Mouse (Mus musculus) embryonic facial prominence, embryonic 12.5 days (tissue): ENCODE data around the gene 4933400A11Rik. TPM values are rescaled to one million over a fixed set of nuclear protein-coding genes. Genes with fewer than 3 reads are reported as not detected.
A peak's percentile ranks its signal among the peaks of the same experiment; 100 is the strongest.

Experiments
- ATAC-seq: fragments of 200-750 bp; cut with Nextera tagmentation; 2 replicates; pipeline ENCODE4 v1.8.0; 2017; ENCODE audit not compliant: insufficient number of reproducible peaks, insufficient read depth, low FRiP score, low TSS enrichment
- H3K27ac ChIP-seq: fragments of 300-500 bp; sonication (generic); 2 replicates; pipeline ENCODE4 v1.5.1; 2016; ENCODE audit warnings: mild to moderate bottlenecking
- H3K27me3 ChIP-seq: fragments of 300-500 bp; sonication (generic); 2 replicates; pipeline ENCODE4 v1.6.1; 2016; ENCODE audit warnings: mild to moderate bottlenecking, moderate library complexity
- H3K36me3 ChIP-seq: fragments of 300-500 bp; sonication (generic); 2 replicates; pipeline ENCODE4 v1.6.1; 2016; ENCODE audit warnings: mild to moderate bottlenecking
- H3K4me1 ChIP-seq: fragments of 300-500 bp; sonication (generic); 2 replicates; pipeline ENCODE4 v1.6.1; 2016
- H3K4me2 ChIP-seq: fragments of 300-500 bp; sonication (generic); replicated peaks from 2 replicates; pipeline ENCODE4 v1.6.1; 2016; ENCODE audit warnings: mild to moderate bottlenecking, moderate library complexity
- H3K4me3 ChIP-seq: fragments of 300-500 bp; sonication (generic); 2 replicates; pipeline ENCODE4 v1.5.1; 2016; ENCODE audit warnings: mild to moderate bottlenecking
- H3K9ac ChIP-seq: fragments of 300-500 bp; sonication (generic); 2 replicates; pipeline ENCODE4 v1.6.1; 2016; ENCODE audit warnings: mild to moderate bottlenecking, moderate library complexity
- H3K9me3 ChIP-seq: fragments of 300-500 bp; sonication (generic); 2 replicates; pipeline ENCODE4 v1.6.1; 2016; ENCODE audit warnings: mild to moderate bottlenecking, moderate library complexity
- WGBS: fragments of 180-500 bp; shearing (Covaris S2); methylation state at CpG from one replicate; pipeline ENCODE4 v1.1.7; 2016; 5-methylcytosine and 5-hydroxymethylcytosine counted together
- polyA plus RNA-seq: library from polyadenylated mRNA; unstranded; fragments of >200 nt; fragmentation: Nextera tagmentation; extraction: Ambion mirVana; gene quantifications from 2 replicates; pipeline ENCODE4 v1.2.1, GENCODE M21; 2016

The 4933400A11Rik gene
- polyA plus RNA-seq, 1 experiment from 2014 or later: 0.40 TPM

DNA sequence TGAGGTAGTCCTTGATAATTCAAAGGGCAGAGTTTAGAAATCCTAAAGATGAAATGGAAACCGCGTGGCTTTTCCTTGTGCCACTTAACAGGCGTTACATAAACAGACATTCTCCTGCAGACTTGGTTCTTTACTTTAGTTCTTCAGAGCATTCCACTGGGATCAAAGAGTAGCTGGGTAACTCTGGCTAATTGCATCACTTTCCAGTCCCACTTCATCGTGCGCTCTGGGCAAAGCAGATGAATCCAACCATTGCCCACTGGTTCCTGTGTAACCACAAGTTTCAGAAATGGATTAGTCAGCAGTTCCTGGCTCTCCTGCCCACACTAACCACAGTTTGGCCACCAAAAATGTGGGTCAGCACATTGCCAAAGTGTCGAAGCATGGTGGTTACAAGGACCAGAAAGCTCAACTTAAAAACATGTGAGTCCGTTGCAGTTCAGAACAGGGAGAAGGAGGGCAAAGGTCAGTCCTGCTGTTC, 15.4 kb upstream of the 4933400A11Rik start:
- Histone ChIP-seq H3K4me3 (no peak overlapping the region), H3K9me3 (no peaks in the 10 kb centered on the region), H3K4me1 (no peaks in the 10 kb centered on the region), H3K36me3 (no peaks in the 10 kb centered on the region), H3K4me2 (no peak overlapping the region), H3K27me3 (no peaks in the 10 kb centered on the region), H3K9ac (no peak overlapping the region), H3K27ac (no peak overlapping the region)
- 37% methylated on average over 7 of the region's 7 CpGs for WGBS
- ATAC-seq: no peak

- ATAC-seq: no peak
- Histone ChIP-seq H3K4me3 (no peak overlapping the region), H3K36me3 (no peaks in the 10 kb centered on the region), H3K27ac (no peak overlapping the region), H3K4me2 (no peak overlapping the region), H3K9ac (no peak overlapping the region), H3K9me3 (no peaks in the 10 kb centered on the region), H3K27me3 (no peaks in the 10 kb centered on the region), H3K4me1 (no peaks in the 10 kb centered on the region)
- 49% methylated on average over 4 of the region's 4 CpGs for WGBS
These were observed 15.0 kb upstream of the 4933400A11Rik start for GRCm38 (mm10) chrX:169794421-169794820.

GRCm38 (mm10) chrX:169792879-169793278, 13.4 kb upstream of the 4933400A11Rik start:
- H3K4me1 ChIP-seq: no peaks in the 10 kb centered on the region
- no peak overlapping the region for H3K4me2 ChIP-seq
- peak; percentile 52; the same call in 1 of the 2 replicates for ATAC-seq
- no peak overlapping the region for H3K4me3 ChIP-seq
- H3K36me3 ChIP-seq: no peaks in the 10 kb centered on the region
- WGBS: 8% methylated on average over 1 of the region's 1 CpGs
- H3K27ac ChIP-seq: no peak overlapping the region
- no peak overlapping the region for H3K9ac ChIP-seq
- no peaks in the 10 kb centered on the region for H3K9me3 ChIP-seq
- H3K27me3 ChIP-seq: no peaks in the 10 kb centered on the region

GRCm38 (mm10) chrX:169789702-169790101, 10.3 kb upstream of the 4933400A11Rik start:
- no peak for ATAC-seq

GRCm38 (mm10) chrX:169758001-169758400, 21.4 kb downstream of the 4933400A11Rik start:
- WGBS: 86% methylated on average over 3 of the region's 3 CpGs
- no peak overlapping the region for H3K9ac ChIP-seq
- H3K4me1 ChIP-seq: no peaks in the 10 kb centered on the region
- H3K27me3 ChIP-seq: no peaks in the 10 kb centered on the region
- no peaks in the 10 kb centered on the region for H3K36me3 ChIP-seq
- no peak overlapping the region for H3K4me2 ChIP-seq
- no peak overlapping the region for H3K27ac ChIP-seq
- no peaks in the 10 kb centered on the region for H3K9me3 ChIP-seq
- no peak for ATAC-seq
- no peak overlapping the region for H3K4me3 ChIP-seq

More at GRCm38 (mm10) chrX:169789702-169790101, 10.3 kb upstream of the 4933400A11Rik start:
- H3K9ac ChIP-seq: no peak overlapping the region
- no peak overlapping the region for H3K4me3 ChIP-seq
- H3K9me3 ChIP-seq: no peaks in the 10 kb centered on the region
- no peaks in the 10 kb centered on the region for H3K27me3 ChIP-seq
- no peaks in the 10 kb centered on the region for H3K36me3 ChIP-seq
- H3K27ac ChIP-seq: no peak overlapping the region
- H3K4me2 ChIP-seq: no peak overlapping the region
- H3K4me1 ChIP-seq: no peaks in the 10 kb centered on the region
- 77% methylated on average over 5 of the region's 5 CpGs for WGBS

DNA sequence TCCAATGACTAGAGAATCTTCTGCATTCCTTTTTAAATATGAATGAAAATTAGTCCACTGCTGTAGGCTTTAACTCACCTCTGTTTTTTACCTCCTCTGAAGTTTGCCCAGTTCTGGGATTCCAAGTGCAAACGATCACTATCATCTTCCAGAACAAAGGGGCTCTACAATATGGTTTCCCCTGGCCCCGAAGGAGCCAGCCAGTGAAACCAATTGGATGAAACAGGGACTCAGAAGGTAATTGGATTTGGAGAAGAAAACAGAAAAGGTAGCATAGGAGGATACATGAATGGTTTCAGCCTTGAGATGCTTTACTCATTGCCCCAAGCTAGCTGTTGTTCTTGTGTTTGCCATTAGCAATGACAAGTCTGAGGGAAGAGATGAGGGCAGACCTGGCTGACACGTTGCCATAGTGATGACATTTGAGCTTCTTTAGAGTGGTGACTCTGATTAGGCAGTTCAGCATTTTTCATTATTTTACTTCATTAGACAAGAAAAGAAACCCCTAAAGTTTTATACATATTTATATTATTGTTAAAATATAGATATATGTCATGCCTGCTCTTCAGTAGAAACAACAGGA, 44.0 kb downstream of the 4933400A11Rik start:
- Histone ChIP-seq H3K9me3 (no peaks in the 10 kb centered on the region), H3K27me3 (0 out of 2 replicates have a peak, but pooled peaks cover 2% of the 10 kb centered on the region), H3K36me3 (no peaks in the 10 kb centered on the region), H3K4me1 (no peaks in the 10 kb centered on the region), H3K27ac (no peak overlapping the region), H3K9ac (no peak overlapping the region), H3K4me2 (no peak overlapping the region), H3K4me3 (no peak overlapping the region)
- WGBS: 49% methylated on average over 3 of the region's 3 CpGs
- ATAC-seq: no peak

Other genes with a start within 250 kb of the 4933400A11Rik start
- 11.2 and 14.4 TPM in 2 replicates for gene Mid1, start 94.4 kb downstream of the 4933400A11Rik start, polyA plus RNA-seq
- gene Gm21887, start 230.0 kb upstream of the 4933400A11Rik start, polyA plus RNA-seq: 212 and 388 TPM in 2 replicates